Mouse (Mus musculus) cerebellum, adult 11-12 months (tissue): ENCODE results near the gene Lgals1.

Experiments
- DNase-seq: peaks from one replicate; pipeline ENCODE4 v3.0.0; 2022

Gene Lgals1

DNA sequence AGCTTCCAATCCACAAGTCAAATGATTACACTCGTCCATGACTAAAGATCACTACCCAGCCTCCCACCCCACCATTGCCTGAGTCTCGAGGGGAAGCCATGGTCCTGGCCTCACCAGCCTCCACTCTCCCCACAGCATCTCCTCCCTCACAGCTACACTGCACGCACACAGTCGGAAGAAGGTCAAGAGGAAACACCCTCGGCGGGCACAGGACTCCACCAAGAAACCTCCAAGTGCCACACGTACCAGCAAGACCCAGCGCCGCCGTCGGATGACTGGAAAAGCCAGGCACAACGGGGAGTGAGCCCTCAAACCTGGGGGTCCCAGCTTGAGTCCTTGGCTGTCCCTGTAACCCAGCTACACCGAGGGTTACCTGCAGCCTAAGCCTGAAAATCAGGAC, 13.8 kb downstream of the Lgals1 start:
- DNase-seq = no peak

DNA sequence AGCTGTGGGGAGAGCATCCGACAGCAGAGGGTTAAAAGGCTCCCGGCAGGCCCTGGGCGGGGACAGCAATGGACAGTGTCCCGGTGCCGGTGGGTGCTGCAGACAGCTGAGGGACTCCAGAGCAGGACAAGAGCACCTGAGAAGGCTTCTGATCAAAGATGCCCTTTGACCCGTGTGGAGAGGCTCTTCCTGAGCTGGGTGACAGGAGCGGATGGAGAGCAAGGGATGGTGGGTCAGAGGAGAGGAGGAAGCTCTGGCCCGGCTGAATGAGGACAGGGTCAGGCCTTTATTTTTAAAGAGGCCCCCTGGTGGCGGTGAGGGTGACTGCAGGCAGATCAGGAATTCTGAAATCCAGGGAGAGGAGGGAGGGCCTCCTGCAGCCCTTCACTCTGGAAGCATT, 16.1 kb downstream of the Lgals1 start:
- peak; percentile 86 for DNase-seq

DNA sequence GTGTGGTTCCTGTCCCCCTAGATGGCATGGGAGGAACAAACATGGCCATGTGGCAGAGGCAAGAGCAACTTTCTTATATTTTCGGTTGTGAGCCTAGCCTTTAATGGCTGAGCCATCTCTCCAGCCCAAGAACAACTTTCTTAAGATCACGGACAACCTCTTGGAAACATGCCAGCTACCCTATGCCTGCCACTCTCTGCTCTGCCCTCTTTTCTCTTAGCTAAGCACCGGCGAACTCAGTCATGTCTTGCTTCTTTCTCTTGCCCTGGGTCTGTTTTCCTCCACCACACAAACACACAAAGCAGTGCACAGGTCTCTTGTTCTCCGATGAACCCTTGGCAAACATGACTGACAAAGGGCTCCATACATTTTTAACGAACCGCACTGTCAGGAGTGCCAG, 19.7 kb downstream of the Lgals1 start:
- DNase-seq = peak; percentile 43

DNA sequence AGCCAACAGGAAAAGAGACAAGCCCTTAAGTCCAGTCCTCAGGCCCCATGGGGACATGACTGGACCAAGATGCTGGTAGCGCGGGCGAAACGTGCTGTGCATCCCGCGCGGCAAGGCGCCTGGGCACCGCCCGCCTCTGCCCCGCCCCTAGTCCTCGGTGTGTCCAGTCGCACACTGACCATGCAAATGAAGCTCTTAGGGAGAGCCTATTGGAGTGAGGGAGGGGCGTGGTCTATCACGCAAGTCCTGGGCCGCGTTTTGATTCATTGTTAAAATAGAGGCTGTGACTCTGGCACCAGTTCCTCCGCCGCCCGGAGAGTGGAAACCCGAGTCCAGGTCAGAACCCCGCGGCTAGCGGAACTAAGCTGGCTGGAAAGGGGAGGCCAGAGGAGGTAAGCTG, 21.1 kb downstream of the Lgals1 start, which contains the start of gene Triobp:
TSS of gene Triobp (plus strand) at position 68 of the 400 bp plus-strand sequence.
- peak; percentile 94 for DNase-seq

DNA sequence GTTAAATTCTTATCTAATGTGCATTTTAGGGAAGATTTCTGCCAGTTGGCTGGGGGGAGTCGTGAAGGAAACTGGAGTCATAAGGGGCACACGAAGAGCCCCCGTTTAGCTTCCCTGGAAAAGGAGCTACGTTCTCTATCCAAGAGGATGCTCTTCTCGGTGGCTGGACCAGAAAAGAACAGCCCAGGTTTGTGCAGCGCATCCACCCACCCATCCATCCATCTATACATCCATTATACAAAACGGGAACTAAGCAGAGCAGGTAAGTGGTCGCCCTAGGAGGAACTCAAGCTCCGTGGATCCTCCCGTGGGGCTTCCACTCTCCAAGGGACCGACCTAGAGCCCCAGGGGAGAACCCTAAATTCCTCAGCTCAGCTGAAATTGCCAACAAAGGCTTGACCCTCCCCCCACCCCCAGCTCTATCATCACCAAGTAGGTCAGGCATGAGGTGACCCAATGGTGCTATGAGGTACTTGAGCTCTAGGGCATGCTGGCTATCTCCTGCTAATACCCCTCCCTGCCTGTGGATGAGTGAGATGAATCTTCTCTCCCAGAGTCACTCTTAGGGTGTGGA, 21.7 kb downstream of the Lgals1 start:
- no peak for DNase-seq

DNA sequence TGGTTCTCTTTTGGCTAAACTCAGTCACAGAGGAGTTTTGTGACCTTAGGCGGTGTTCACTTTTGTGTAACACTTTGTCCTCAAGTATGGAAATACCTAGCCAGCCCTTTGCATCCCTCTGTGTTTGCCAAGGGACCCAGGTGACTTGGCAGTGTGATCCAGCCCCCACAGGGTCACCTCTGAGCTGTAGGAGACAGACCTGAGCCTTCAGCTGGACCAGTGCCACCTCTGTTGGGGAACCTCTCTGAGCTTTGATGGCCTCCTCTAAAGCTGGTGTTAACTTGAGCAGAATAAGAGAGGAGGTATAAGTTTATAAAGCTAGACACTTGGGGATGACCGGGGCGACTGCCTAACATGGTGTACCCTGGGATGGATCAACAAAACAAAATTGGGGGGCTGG, 22.4 kb downstream of the Lgals1 start:
- peak; percentile 66 for DNase-seq

DNA sequence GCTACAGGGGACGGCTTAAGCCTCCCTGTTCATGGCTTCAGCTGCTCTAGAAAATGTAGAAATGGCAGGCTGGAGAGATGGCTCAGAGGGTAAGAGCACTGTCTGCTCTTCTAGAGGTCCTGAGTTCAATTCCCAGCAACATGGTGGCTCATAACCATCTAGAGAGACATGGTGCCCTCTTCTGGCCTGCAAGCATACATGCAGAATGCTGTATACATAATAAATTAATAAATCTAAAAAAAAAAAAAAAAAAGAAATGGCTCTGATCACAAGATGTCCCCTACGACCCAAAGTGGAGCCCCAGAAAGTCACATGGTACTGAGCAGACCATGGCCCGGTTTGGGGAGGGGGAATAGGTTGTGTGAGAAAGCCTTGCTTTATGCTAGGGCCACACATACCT, 29.1 kb downstream of the Lgals1 start:
- no peak for DNase-seq

DNA sequence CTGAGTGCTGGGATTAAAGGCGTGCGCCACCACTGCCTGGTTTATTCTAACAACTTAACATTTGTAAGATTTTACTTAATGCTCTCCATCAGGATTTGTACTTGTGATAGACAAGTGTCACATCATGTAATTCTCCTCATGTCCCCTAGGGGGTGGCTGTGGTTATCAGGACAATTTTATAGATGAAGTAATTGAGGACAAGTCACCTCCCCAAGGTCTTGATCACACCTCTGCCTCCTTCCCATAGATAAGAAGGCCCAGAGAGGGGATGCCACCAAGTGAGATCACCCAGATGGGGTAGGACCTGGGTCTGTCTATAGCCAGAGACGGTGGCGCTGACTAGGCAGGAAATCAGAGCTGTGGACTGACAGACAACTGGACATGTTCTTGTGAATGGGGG, 29.8 kb downstream of the Lgals1 start:
- DNase-seq = no peak

DNA sequence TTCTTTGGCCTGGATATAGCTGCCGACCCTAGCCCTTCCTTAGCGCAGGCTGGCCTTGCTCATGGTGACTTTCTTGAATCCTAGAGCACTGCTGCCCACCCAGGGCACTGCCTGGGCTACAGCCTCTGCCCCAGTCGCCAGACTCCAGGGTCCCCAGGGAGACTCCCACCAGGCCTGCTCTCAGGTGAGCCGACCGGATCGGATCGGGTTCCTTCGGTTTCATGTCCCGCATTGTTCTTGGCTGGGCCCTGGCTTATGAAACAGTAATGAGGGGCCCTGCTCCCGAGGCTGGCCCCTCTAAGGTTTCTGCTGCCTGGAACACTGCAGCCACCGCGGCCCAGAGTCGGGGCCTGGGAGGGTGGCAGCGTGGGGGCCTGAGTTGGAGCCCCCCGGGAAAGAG, 30.5 kb downstream of the Lgals1 start:
- DNase-seq = no peak

DNA sequence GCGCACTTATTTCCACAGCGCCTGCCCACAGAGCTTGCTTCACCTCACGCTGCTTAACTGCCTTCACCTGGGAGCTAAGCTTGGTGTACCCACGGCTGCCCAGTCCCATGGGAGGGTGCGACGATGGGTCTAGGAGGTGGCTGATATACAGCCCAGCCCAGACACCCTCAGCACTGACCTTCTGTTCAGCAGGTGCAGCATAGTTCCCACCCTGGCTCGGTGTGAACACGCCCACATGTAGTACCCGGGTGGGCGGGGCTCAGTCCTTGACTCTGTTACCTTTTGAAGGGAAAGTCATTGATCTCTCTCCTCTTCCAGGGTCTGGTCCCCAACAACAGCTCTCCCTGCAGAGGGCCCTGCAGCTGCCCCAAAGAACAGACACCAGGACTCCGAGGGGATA, 33.0 kb downstream of the Lgals1 start:
- DNase-seq = no peak

DNA sequence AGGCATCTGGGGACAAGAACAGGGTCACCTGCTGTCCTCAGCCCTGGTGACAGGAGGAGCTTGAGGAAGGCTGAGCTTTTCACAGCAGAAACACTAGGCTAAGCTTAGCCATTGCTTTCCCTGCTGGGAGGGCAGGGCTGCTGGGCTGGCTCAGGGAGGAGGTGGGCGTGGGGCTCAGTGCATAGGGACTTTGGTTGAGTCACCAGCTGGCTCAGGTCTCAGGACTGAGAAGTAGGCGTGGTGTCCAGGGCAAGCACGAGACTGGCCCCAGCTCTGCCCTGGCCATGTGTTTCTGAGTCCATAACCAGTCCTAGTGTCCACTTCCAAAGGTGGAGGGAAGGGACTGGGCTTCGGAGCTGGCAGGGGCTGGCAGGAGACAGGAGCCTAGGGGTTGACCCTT, 33.6 kb downstream of the Lgals1 start:
- DNase-seq = no peak

DNA sequence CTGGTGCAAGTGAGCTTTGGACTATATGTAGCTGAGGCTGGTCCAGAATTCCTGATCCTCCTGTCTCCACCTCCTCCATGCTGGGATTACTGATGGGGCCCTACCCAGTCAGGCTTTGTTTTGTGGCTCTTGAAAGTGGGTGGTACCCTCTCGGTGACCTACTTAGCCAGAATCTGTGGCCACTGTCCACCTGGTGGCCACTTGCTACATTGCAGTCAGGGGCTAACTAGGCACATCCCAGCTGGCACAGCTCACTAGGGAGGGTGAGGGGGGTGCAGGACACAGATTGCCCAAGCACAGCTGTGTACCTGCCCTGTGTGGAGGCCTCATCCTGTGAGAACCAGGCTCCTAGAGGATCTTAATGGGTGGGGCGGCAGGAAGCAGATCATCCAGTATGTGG, 36.4 kb downstream of the Lgals1 start:
- peak; percentile 86 for DNase-seq

DNA sequence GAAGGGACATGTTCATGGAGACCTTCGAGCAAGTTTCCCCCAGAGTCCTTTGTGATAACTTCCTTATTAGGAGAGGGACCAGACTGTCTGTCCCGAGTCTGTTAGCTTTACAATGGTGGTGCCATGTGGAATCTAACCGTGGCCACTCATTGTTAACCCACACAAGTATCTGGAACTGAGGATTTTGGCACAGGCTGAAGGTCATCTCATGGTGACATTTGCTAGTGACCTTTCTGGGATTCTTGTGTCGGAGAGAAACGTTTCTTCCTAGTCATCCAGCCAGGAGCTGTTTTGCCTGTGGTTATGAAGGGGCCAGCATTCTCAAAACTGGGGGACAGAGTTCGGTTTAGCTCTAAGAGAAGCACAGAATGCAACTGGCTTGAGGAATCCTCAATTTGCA, 45.1 kb downstream of the Lgals1 start:
- no peak for DNase-seq

DNA sequence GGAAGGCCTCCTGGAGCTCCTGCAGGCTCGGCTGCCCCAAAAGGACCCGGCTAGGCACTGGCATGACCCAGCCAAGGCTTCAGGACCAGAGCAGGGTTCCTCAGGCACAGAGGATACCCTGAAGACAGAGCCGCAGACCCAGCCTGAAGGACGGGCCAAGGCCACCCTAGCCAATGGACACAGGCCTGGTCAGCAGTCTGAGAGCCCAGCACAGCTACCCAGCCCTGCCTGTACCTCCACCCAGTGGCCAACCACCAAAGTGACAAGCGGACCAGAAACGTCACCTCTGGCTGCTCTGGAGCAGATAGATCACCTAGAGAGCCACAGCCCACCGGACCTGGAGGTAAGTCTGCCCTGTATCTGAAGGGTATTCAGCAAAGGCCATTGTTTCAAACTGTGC, 47.4 kb downstream of the Lgals1 start:
- DNase-seq = no peak

DNA sequence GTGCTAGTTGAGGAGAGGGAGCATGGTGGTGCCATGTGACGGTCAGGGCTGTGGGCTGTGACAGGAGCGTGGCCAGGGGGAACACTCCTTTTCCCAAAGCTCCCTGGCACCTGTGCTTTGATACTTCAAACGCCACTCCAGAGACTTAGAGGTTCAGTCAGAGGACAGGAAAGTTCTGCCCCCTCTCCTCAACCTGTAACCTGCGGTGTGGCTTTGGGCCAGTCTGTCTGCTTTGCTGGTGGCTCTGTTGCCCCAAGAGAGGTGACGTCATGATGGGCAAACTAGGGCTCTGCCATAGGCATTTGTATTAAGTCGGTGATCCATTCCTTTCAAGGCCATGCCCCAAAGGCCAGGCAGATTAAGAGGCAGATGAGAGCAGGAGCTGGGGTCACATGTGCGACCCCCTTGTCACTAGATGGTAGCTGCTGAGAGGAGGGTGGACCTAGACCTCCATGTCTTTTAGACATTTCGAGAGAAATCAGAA, 51.2 kb downstream of the Lgals1 start:
- DNase-seq = no peak

DNA sequence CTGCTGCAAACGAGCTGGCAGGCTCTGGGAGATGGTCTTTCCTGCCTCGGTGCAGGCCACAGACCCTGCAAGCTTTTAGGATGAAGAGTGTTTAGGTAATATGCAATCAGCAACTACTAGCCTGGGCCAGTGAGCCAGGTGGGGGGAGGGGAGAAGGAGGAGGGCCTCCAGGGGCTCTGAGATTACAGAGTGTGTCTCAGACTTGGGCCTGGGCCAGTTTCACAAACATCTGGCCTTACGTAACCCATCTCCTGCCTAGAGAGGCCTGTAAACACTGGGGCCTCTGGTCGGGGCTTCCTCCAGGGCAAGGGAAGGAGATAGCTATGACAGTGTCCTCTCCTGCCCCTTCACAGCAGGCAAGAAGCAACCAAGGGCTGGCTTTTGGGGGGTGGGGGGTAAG, 52.4 kb downstream of the Lgals1 start:
- DNase-seq = no peak
